Mouse (Mus musculus): Measurements from ENCODE around the gene Skap1. TPM values are rescaled to one million over a fixed set of nuclear protein-coding genes. Genes with fewer than 3 reads are reported as not detected.
A peak's percentile ranks its signal among the peaks of the same experiment; 100 is the strongest.

Gene Skap1
- polyA plus RNA-seq, 1 experiment from 2014 or later = 0.87 TPM

GRCm38 (mm10) chr11:96788871-96789795, 324.7 kb downstream of the Skap1 start, which contains the start of gene Cbx1:
Cbx1 (plus strand) TSS chr11:96789127.
- H3K9me3 ChIP-seq (ENCODE audit: control insufficient read depth, low read length) = no peaks in the 10 kb centered on the region
- peak; percentile 98 for ATAC-seq (replicated peaks; ENCODE audit: low FRiP score, low TSS enrichment, low read depth)
- DNase-seq (ENCODE audit: low spot score) = peak; percentile 90
- H3K4me3 ChIP-seq (ENCODE audit: low read depth, low read length) = peak within 1 kb of the TSS; percentile 88
- H3K4me1 ChIP-seq (replicated peaks; ENCODE audit: control insufficient read depth, insufficient read depth, low read length) = peaks cover 21% of the 10 kb centered on the region
- H3K4me2 ChIP-seq (ENCODE audit: low read length) = peak within 1 kb of the TSS; percentile 92
- peak within 1 kb of the TSS; percentile 89 for H3K9ac ChIP-seq (ENCODE audit: low read length)
- no peaks in the 10 kb centered on the region for H3K27me3 ChIP-seq (replicated peaks; ENCODE audit: control insufficient read depth, insufficient read depth, low read length)
- peak within 1 kb of the TSS; percentile 95 for H3K27ac ChIP-seq (ENCODE audit: low read depth)
- WGBS = under 1% methylated on average over 80 of the region's 93 CpGs
- 0 out of 2 replicates have a peak, but pooled peaks cover 8% of the 10 kb centered on the region for H3K36me3 ChIP-seq (ENCODE audit: control insufficient read depth, insufficient read depth, low read length)

- Histone ChIP-seq H3K9me3 (ENCODE audit: control insufficient read depth, low read length) (no peaks in the 10 kb centered on the region), H3K4me3 (ENCODE audit: low read depth, low read length) (peak overlapping the region; percentile 88), H3K9ac (ENCODE audit: low read length) (peak overlapping the region; percentile 89), H3K36me3 (ENCODE audit: control insufficient read depth, insufficient read depth, low read length) (0 out of 2 replicates have a peak, but pooled peaks cover 8% of the 10 kb centered on the region), H3K4me1 (replicated peaks; ENCODE audit: control insufficient read depth, insufficient read depth, low read length) (peaks cover 21% of the 10 kb centered on the region), H3K27ac (ENCODE audit: low read depth) (no peak overlapping the region), H3K27me3 (replicated peaks; ENCODE audit: control insufficient read depth, insufficient read depth, low read length) (no peaks in the 10 kb centered on the region), H3K4me2 (ENCODE audit: low read length) (peak overlapping the region; percentile 92)
- DNase-seq (ENCODE audit: low spot score) (no peak), ATAC-seq (replicated peaks; ENCODE audit: low FRiP score, low TSS enrichment, low read depth) (no peak)
- WGBS = 5% methylated on average over 5 of the region's 5 CpGs
Observed at GRCm38 (mm10) chr11:96789990-96790389, 325.6 kb downstream of the Skap1 start.

- no peak overlapping the region for H3K27ac ChIP-seq (ENCODE audit: low read depth)
- peaks cover 21% of the 10 kb centered on the region for H3K4me1 ChIP-seq (replicated peaks; ENCODE audit: control insufficient read depth, insufficient read depth, low read length)
- peak overlapping the region; percentile 88 for H3K4me3 ChIP-seq (ENCODE audit: low read depth, low read length)
- peaks cover 14% of the 10 kb centered on the region for H3K36me3 ChIP-seq (ENCODE audit: control insufficient read depth, insufficient read depth, low read length)
- WGBS = 10% methylated on average over 1 of the region's 1 CpGs
- H3K9ac ChIP-seq (ENCODE audit: low read length) = no peak overlapping the region
- DNase-seq (ENCODE audit: low spot score) (no peak), ATAC-seq (replicated peaks; ENCODE audit: low FRiP score, low TSS enrichment, low read depth) (no peak)
- no peaks in the 10 kb centered on the region for H3K9me3 ChIP-seq (ENCODE audit: control insufficient read depth, low read length)
- H3K4me2 ChIP-seq (ENCODE audit: low read length) = peak overlapping the region; percentile 92
- no peaks in the 10 kb centered on the region for H3K27me3 ChIP-seq (replicated peaks; ENCODE audit: control insufficient read depth, insufficient read depth, low read length)
Observed at GRCm38 (mm10) chr11:96790681-96791080, 326.3 kb downstream of the Skap1 start.

- no peak overlapping the region for H3K4me3 ChIP-seq (ENCODE audit: low read depth, low read length)
- H3K36me3 ChIP-seq (ENCODE audit: control insufficient read depth, insufficient read depth, low read length) = peaks cover 35% of the 10 kb centered on the region
- no peak overlapping the region for H3K27ac ChIP-seq (ENCODE audit: low read depth)
- WGBS = 92% methylated on average over 13 of the region's 13 CpGs
- no peaks in the 10 kb centered on the region for H3K27me3 ChIP-seq (replicated peaks; ENCODE audit: control insufficient read depth, insufficient read depth, low read length)
- H3K9me3 ChIP-seq (ENCODE audit: control insufficient read depth, low read length) = no peaks in the 10 kb centered on the region
- H3K9ac ChIP-seq (ENCODE audit: low read length) = no peak overlapping the region
- no peak overlapping the region for H3K4me2 ChIP-seq (ENCODE audit: low read length)
- no peak for DNase-seq (ENCODE audit: low spot score)
- no peak for ATAC-seq (replicated peaks; ENCODE audit: low FRiP score, low TSS enrichment, low read depth)
- H3K4me1 ChIP-seq (replicated peaks; ENCODE audit: control insufficient read depth, insufficient read depth, low read length) = peaks cover 15% of the 10 kb centered on the region
Observed at GRCm38 (mm10) chr11:96795491-96795890, 331.1 kb downstream of the Skap1 start.

- peaks cover 39% of the 10 kb centered on the region for H3K36me3 ChIP-seq (ENCODE audit: control insufficient read depth, insufficient read depth, low read length)
- H3K27me3 ChIP-seq (replicated peaks; ENCODE audit: control insufficient read depth, insufficient read depth, low read length) = no peaks in the 10 kb centered on the region
- no peak overlapping the region for H3K27ac ChIP-seq (ENCODE audit: low read depth)
- H3K9me3 ChIP-seq (ENCODE audit: control insufficient read depth, low read length) = no peaks in the 10 kb centered on the region
- peaks cover 9% of the 10 kb centered on the region; the same call in 1 of the 2 replicates for H3K4me1 ChIP-seq (replicated peaks; ENCODE audit: control insufficient read depth, insufficient read depth, low read length)
- no peak for ATAC-seq (replicated peaks; ENCODE audit: low FRiP score, low TSS enrichment, low read depth)
- no peak for DNase-seq (ENCODE audit: low spot score)
- 100% methylated on average over 2 of the region's 2 CpGs for WGBS
- H3K4me3 ChIP-seq (ENCODE audit: low read depth, low read length) = no peak overlapping the region
- H3K9ac ChIP-seq (ENCODE audit: low read length) = no peak overlapping the region
- H3K4me2 ChIP-seq (ENCODE audit: low read length) = no peak overlapping the region
Observed at GRCm38 (mm10) chr11:96796081-96796480, 331.7 kb downstream of the Skap1 start.

DNA sequence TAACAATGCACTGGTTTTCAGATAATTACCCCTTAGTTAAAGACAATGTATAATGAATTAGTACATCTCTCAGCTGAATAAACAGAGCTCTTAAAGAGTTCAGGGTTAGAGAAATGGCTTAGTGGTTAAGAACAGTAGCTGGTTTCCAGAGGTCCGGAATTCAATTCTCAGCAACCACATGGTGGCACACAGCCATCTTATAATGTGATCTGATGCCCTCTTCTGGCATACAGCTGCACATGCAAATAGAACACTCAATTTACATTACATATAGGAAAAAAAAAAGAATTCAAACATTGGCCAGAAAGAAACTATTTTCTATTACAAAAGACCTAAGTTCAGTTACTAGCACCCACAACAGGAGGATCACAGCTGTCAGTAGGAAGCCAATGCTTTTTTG, 332.2 kb downstream of the Skap1 start:
- Histone ChIP-seq H3K4me1 (replicated peaks; ENCODE audit: control insufficient read depth, insufficient read depth, low read length) (0 out of 2 replicates have a peak, but pooled peaks cover 6% of the 10 kb centered on the region), H3K9me3 (ENCODE audit: control insufficient read depth, low read length) (no peaks in the 10 kb centered on the region), H3K36me3 (ENCODE audit: control insufficient read depth, insufficient read depth, low read length) (peaks cover 39% of the 10 kb centered on the region), H3K4me2 (ENCODE audit: low read length) (no peak overlapping the region), H3K27me3 (replicated peaks; ENCODE audit: control insufficient read depth, insufficient read depth, low read length) (no peaks in the 10 kb centered on the region), H3K27ac (ENCODE audit: low read depth) (no peak overlapping the region), H3K4me3 (ENCODE audit: low read depth, low read length) (no peak overlapping the region), H3K9ac (ENCODE audit: low read length) (no peak overlapping the region)
- WGBS = 81% methylated on average over 1 of the region's 1 CpGs
- no peak for ATAC-seq (replicated peaks; ENCODE audit: low FRiP score, low TSS enrichment, low read depth)
- DNase-seq (ENCODE audit: low spot score) = no peak

DNA sequence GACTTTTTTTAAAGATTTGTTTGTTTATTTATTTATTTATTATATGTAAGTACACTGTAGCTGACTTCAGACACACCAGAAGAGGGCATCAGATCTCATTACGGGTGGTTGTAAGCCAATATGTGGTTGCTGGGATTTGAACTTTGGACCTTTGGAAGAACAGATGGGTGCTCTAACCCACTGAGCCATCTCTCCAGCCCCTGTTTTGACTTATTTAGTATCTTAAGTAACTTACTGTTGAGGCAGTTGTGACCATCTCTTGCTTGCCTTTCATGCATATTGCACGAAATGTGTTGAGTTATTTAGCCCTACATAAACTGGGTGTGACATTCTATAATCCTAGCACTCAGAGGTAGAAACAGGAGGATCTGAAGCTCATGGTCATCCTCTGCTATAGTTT, 335.1 kb downstream of the Skap1 start:
- Histone ChIP-seq H3K9me3 (ENCODE audit: control insufficient read depth, low read length) (no peaks in the 10 kb centered on the region), H3K27ac (ENCODE audit: low read depth) (no peak overlapping the region), H3K36me3 (ENCODE audit: control insufficient read depth, insufficient read depth, low read length) (peaks cover 67% of the 10 kb centered on the region), H3K9ac (ENCODE audit: low read length) (no peak overlapping the region), H3K4me1 (replicated peaks; ENCODE audit: control insufficient read depth, insufficient read depth, low read length) (no peaks in the 10 kb centered on the region), H3K4me3 (ENCODE audit: low read depth, low read length) (no peak overlapping the region), H3K27me3 (replicated peaks; ENCODE audit: control insufficient read depth, insufficient read depth, low read length) (no peaks in the 10 kb centered on the region), H3K4me2 (ENCODE audit: low read length) (no peak overlapping the region)
- no peak for DNase-seq (ENCODE audit: low spot score)
- no peak for ATAC-seq (replicated peaks; ENCODE audit: low FRiP score, low TSS enrichment, low read depth)
- 87% methylated on average over 2 of the region's 2 CpGs for WGBS

GRCm38 (mm10) chr11:96805606-96806005, 341.2 kb downstream of the Skap1 start:
- Histone ChIP-seq H3K9ac (ENCODE audit: low read length) (no peak overlapping the region), H3K4me2 (ENCODE audit: low read length) (no peak overlapping the region), H3K9me3 (ENCODE audit: control insufficient read depth, low read length) (no peaks in the 10 kb centered on the region), H3K27ac (ENCODE audit: low read depth) (no peak overlapping the region), H3K4me3 (ENCODE audit: low read depth, low read length) (no peak overlapping the region), H3K4me1 (replicated peaks; ENCODE audit: control insufficient read depth, insufficient read depth, low read length) (no peaks in the 10 kb centered on the region), H3K27me3 (replicated peaks; ENCODE audit: control insufficient read depth, insufficient read depth, low read length) (no peaks in the 10 kb centered on the region), H3K36me3 (ENCODE audit: control insufficient read depth, insufficient read depth, low read length) (peaks cover 98% of the 10 kb centered on the region)
- WGBS = 89% methylated on average over 5 of the region's 5 CpGs
- ATAC-seq (replicated peaks; ENCODE audit: low FRiP score, low TSS enrichment, low read depth) (no peak), DNase-seq (ENCODE audit: low spot score) (no peak)
